9 mouse cellular contexts compared by ENCODE assay signal in genomic region chr7:28351676-28352191, GRCm38 (mm10). TPM values are rescaled to one million over a fixed set of nuclear protein-coding genes. Genes with fewer than 3 reads are reported as not detected.
DNase-seq lines count a peak whose midpoint lies in the region; ATAC-seq and TF ChIP-seq lines count a peak whose summit lies in the region.
"Had no signal": no experiment of that assay in that cellular context is flagged by ENCODE, and none has a peak within 500 bp of the region (broad histone marks: within the 10 kb centered on the region; RNA-seq: fewer than 3 reads in every experiment).

No protein-coding gene starts in this region.

- H3K27ac ChIP-seq in kidney, embryonic 16.5 days (ENCODE audit: low read length): no peak overlapping the region
- peak overlapping the region; percentile 96 for H3K27ac ChIP-seq in embryonic facial prominence, embryonic 10.5 days (replicated peaks)
- H3K27ac ChIP-seq in intestine, embryonic 14.5 days (ENCODE audit: low read depth): no peak overlapping the region
- no peak overlapping the region for H3K27ac ChIP-seq in midbrain, postnatal 0 days (ENCODE audit: low read depth, low read length)

- H3K9ac ChIP-seq in kidney, embryonic 16.5 days (replicated peaks; ENCODE audit: low read length): peak overlapping the region; percentile 99
- peak overlapping the region; percentile 99 for H3K9ac ChIP-seq in intestine, embryonic 14.5 days (ENCODE audit: low read length)
- peak overlapping the region; percentile 97 for H3K9ac ChIP-seq in midbrain, postnatal 0 days (replicated peaks; ENCODE audit: low read length, poor library complexity, severe bottlenecking)

- H3K36me3 ChIP-seq in kidney, embryonic 16.5 days (ENCODE audit: insufficient read depth, low read length): peaks cover 30% of the 10 kb centered on the region
- peaks cover 47% of the 10 kb centered on the region for H3K36me3 ChIP-seq in embryonic facial prominence, embryonic 10.5 days (replicated peaks)
- H3K36me3 ChIP-seq in intestine, embryonic 14.5 days (ENCODE audit: control insufficient read depth, insufficient read depth, low read length): peaks cover 33% of the 10 kb centered on the region
- H3K36me3 ChIP-seq in midbrain, postnatal 0 days (ENCODE audit: insufficient read depth, low read length): peaks cover 13% of the 10 kb centered on the region; the same call in 1 of the 2 replicates

- WGBS in kidney, embryonic 16.5 days: 36% methylated on average over 4 of the region's 4 CpGs
- 39% methylated on average over 4 of the region's 4 CpGs for WGBS in embryonic facial prominence, embryonic 10.5 days
- WGBS in intestine, embryonic 14.5 days: 40% methylated on average over 4 of the region's 4 CpGs
- whole genome bisulfite sequencing in midbrain, postnatal 0 days: 41% methylated on average over 4 of the region's 4 CpGs

- TF ChIP-seq CTCF in midbrain, postnatal 0 days (IDR thresholded peaks at IDR 0.05): no peak

- peak overlapping the region; percentile 98 for H3K4me3 ChIP-seq in kidney, embryonic 16.5 days (ENCODE audit: low read length)
- peak overlapping the region; percentile 86 for H3K4me3 ChIP-seq in embryonic facial prominence, embryonic 10.5 days
- peak overlapping the region; percentile 95 for H3K4me3 ChIP-seq in intestine, embryonic 14.5 days (ENCODE audit: low read depth, low read length)
- peak overlapping the region; percentile 85 for H3K4me3 ChIP-seq in midbrain, postnatal 0 days (ENCODE audit: low read depth, low read length)

- ATAC-seq in kidney, embryonic 16.5 days (ENCODE audit: low FRiP score, low TSS enrichment): no peak
- no peak for ATAC-seq in intestine, embryonic 14.5 days (replicated peaks; ENCODE audit: low FRiP score, low TSS enrichment, low read depth)
- ATAC-seq in midbrain, postnatal 0 days (ENCODE audit: low FRiP score): no peak

- DNase-seq in kidney, postnatal 10 days: no peak
- no peak for DNase-seq in embryonic facial prominence, embryonic 10.5 days (ENCODE audit: low spot score)
- no peak for DNase-seq in intestine, embryonic 14.5 days (ENCODE audit: low spot score)
- DNase-seq in midbrain, postnatal 0 days (ENCODE audit: low spot score): no peak
- DNase-seq in ovary, postnatal 14 days (ENCODE audit: low spot score): no peak
- no peak for DNase-seq in Muller cell, postnatal 12 days (ENCODE audit: inconsistent ontology term)
- DNase-seq in kidney, adult 18-20 months: no peak
- DNase-seq: kidney, adult 8-10 months had no signal

- no peaks in the 10 kb centered on the region for H3K27me3 ChIP-seq in kidney, embryonic 16.5 days (ENCODE audit: insufficient read depth, low read length)
- H3K27me3 ChIP-seq in embryonic facial prominence, embryonic 10.5 days (replicated peaks; ENCODE audit: low read depth, poor library complexity, severe bottlenecking): no peaks in the 10 kb centered on the region
- no peaks in the 10 kb centered on the region for H3K27me3 ChIP-seq in intestine, embryonic 14.5 days (replicated peaks; ENCODE audit: control insufficient read depth, insufficient read depth, low read length)
- H3K27me3 ChIP-seq in midbrain, postnatal 0 days (ENCODE audit: insufficient read depth, low read length): no peaks in the 10 kb centered on the region

- H3K9me3 ChIP-seq in kidney, embryonic 16.5 days (ENCODE audit: low read length): no peaks in the 10 kb centered on the region
- H3K9me3 ChIP-seq in embryonic facial prominence, embryonic 10.5 days: no peaks in the 10 kb centered on the region
- H3K9me3 ChIP-seq in intestine, embryonic 14.5 days (ENCODE audit: control insufficient read depth, low read length): no peaks in the 10 kb centered on the region
- no peaks in the 10 kb centered on the region for H3K9me3 ChIP-seq in midbrain, postnatal 0 days (ENCODE audit: low read length)

- peaks cover 15% of the 10 kb centered on the region for H3K4me1 ChIP-seq in kidney, embryonic 16.5 days (ENCODE audit: insufficient read depth, low read length)
- peaks cover 29% of the 10 kb centered on the region for H3K4me1 ChIP-seq in embryonic facial prominence, embryonic 10.5 days
- peaks cover 16% of the 10 kb centered on the region for H3K4me1 ChIP-seq in intestine, embryonic 14.5 days (replicated peaks; ENCODE audit: control insufficient read depth, insufficient read depth, low read length)
- H3K4me1 ChIP-seq in midbrain, postnatal 0 days (ENCODE audit: insufficient read depth, low read length): peaks cover 9% of the 10 kb centered on the region; the same call in 1 of the 2 replicates

- H3K4me2 ChIP-seq in kidney, embryonic 16.5 days (replicated peaks; ENCODE audit: low read depth, low read length): peak overlapping the region; percentile 90
- H3K4me2 ChIP-seq in intestine, embryonic 14.5 days (ENCODE audit: low read length): peak overlapping the region; percentile 96
- peak overlapping the region; percentile 84 for H3K4me2 ChIP-seq in midbrain, postnatal 0 days (ENCODE audit: low read depth, low read length, poor library complexity, severe bottlenecking)

RNA-seq across cellular contexts. Expression of gene Rps16, which starts 1.3 kb away (rescaled TPM):
- 840 and 918 TPM in 2 replicates for polyA plus RNA-seq in kidney, embryonic 16.5 days (2015; fragmentation: Nextera tagmentation; extraction: Ambion mirVana)
- polyA plus RNA-seq in embryonic facial prominence, embryonic 10.5 days (2016; fragmentation: Nextera tagmentation; extraction: Ambion mirVana): 1,023 and 1,043 TPM in 2 replicates
- polyA plus RNA-seq in intestine, embryonic 14.5 days (2014; fragmentation: Nextera tagmentation; extraction: Ambion mirVana): 1,380 and 1,495 TPM in 2 replicates
- total RNA-seq in midbrain, postnatal 0 days (2014; rRNA removed): 158 and 163 TPM in 2 replicates
- 536 and 539 TPM in 2 replicates for polyA plus RNA-seq in midbrain, postnatal 0 days (2015; fragmentation: Nextera tagmentation; extraction: Ambion mirVana)

RNA-seq across cellular contexts. Expression of gene Supt5, which starts 13.2 kb away (rescaled TPM):
- 106 and 109 TPM in 2 replicates for polyA plus RNA-seq in kidney, embryonic 16.5 days (2015; fragmentation: Nextera tagmentation; extraction: Ambion mirVana)
- 122 and 124 TPM in 2 replicates for polyA plus RNA-seq in embryonic facial prominence, embryonic 10.5 days (2016; fragmentation: Nextera tagmentation; extraction: Ambion mirVana)
- 74.5 and 78.9 TPM in 2 replicates for polyA plus RNA-seq in intestine, embryonic 14.5 days (2014; fragmentation: Nextera tagmentation; extraction: Ambion mirVana)
- 99.5 and 104 TPM in 2 replicates for total RNA-seq in midbrain, postnatal 0 days (2014; rRNA removed)
- 84.8 and 86.1 TPM in 2 replicates for polyA plus RNA-seq in midbrain, postnatal 0 days (2015; fragmentation: Nextera tagmentation; extraction: Ambion mirVana)

RNA-seq across cellular contexts. Expression of gene Plekhg2, which starts 20.7 kb away (rescaled TPM):
- 69.1 and 83.3 TPM in 2 replicates for polyA plus RNA-seq in kidney, embryonic 16.5 days (2015; fragmentation: Nextera tagmentation; extraction: Ambion mirVana)
- polyA plus RNA-seq in embryonic facial prominence, embryonic 10.5 days (2016; fragmentation: Nextera tagmentation; extraction: Ambion mirVana): 93.4 and 101 TPM in 2 replicates
- polyA plus RNA-seq in intestine, embryonic 14.5 days (2014; fragmentation: Nextera tagmentation; extraction: Ambion mirVana): 54.3 and 68.4 TPM in 2 replicates
- 15.3 and 19.4 TPM in 2 replicates for total RNA-seq in midbrain, postnatal 0 days (2014; rRNA removed)
- polyA plus RNA-seq in midbrain, postnatal 0 days (2015; fragmentation: Nextera tagmentation; extraction: Ambion mirVana): 7.9 and 8.0 TPM in 2 replicates

RNA-seq across cellular contexts. Expression of gene Zfp36, which starts 28.3 kb away (rescaled TPM):
- 16.1 and 18.4 TPM in 2 replicates for polyA plus RNA-seq in kidney, embryonic 16.5 days (2015; fragmentation: Nextera tagmentation; extraction: Ambion mirVana)
- polyA plus RNA-seq in embryonic facial prominence, embryonic 10.5 days (2016; fragmentation: Nextera tagmentation; extraction: Ambion mirVana): 5.6 and 5.7 TPM in 2 replicates
- 19.0 and 21.9 TPM in 2 replicates for polyA plus RNA-seq in intestine, embryonic 14.5 days (2014; fragmentation: Nextera tagmentation; extraction: Ambion mirVana)
- total RNA-seq in midbrain, postnatal 0 days (2014; rRNA removed): 3.0 and 4.1 TPM in 2 replicates
- polyA plus RNA-seq in midbrain, postnatal 0 days (2015; fragmentation: Nextera tagmentation; extraction: Ambion mirVana): 2.9 and 3.4 TPM in 2 replicates

RNA-seq across cellular contexts. Expression of gene Timm50, which starts 39.9 kb away (rescaled TPM):
- 162 and 169 TPM in 2 replicates for polyA plus RNA-seq in kidney, embryonic 16.5 days (2015; fragmentation: Nextera tagmentation; extraction: Ambion mirVana)
- polyA plus RNA-seq in embryonic facial prominence, embryonic 10.5 days (2016; fragmentation: Nextera tagmentation; extraction: Ambion mirVana): 215 and 243 TPM in 2 replicates
- 183 and 198 TPM in 2 replicates for polyA plus RNA-seq in intestine, embryonic 14.5 days (2014; fragmentation: Nextera tagmentation; extraction: Ambion mirVana)
- 59.2 and 76.3 TPM in 2 replicates for total RNA-seq in midbrain, postnatal 0 days (2014; rRNA removed)
- polyA plus RNA-seq in midbrain, postnatal 0 days (2015; fragmentation: Nextera tagmentation; extraction: Ambion mirVana): 112 and 120 TPM in 2 replicates
